Mouse (Mus musculus): ENCODE data around the gene Tecta. TPM values are rescaled to one million over a fixed set of nuclear protein-coding genes. Genes with fewer than 3 reads are reported as not detected.

The Tecta gene
- total RNA-seq (2012; rRNA removed) = 0.05 and 0.09 TPM in 2 replicates

DNA sequence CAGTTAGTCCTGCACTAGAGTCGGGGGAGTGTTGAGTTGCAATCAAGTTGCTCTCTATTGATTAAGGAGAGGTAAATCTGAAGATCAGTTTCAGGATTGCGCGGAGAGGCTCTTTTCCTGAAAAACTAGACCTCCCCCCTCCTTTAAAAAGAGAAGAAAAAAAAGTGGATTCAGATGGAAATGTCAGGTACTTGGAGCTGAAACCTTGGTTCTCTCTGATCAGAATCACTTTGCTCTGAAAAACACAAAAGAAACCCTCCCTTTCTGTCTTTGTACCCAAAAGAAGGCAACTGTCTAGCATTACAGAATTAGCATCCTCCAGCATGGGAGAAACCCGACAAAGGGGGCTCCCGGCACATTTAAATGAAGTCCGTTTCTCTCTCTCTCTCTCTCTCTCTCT lies at the start of gene Tecta:
Gene Tecta, minus strand, starts transcription at position 101 of the 400 bp plus-strand sequence.
- TF ChIP-seq ZNF384 (IDR thresholded peaks at IDR 0.05; ENCODE audit: low read depth, low read length) = no peak
- no peak for TF ChIP-seq HCFC1 (IDR thresholded peaks at IDR 0.05; ENCODE audit: borderline replicate concordance, insufficient read depth, low read length)
- no peak for TF ChIP-seq MAFK (IDR thresholded peaks at IDR 0.05; ENCODE audit: insufficient read depth, low read depth, low read length)
- no peak for TF ChIP-seq CHD2 (IDR thresholded peaks at IDR 0.05; ENCODE audit: low read depth, low read length)
- no peak for TF ChIP-seq ZC3H11A (IDR thresholded peaks at IDR 0.05; ENCODE audit: borderline replicate concordance, low read depth, low read length)
- DNase-seq (ENCODE audit: low read depth, low spot score) = no peak
- Histone ChIP-seq H3K4me3 (ENCODE audit: insufficient read depth in 1 of 2, low read depth in 1 of 2, low read length in 2 of 2, poor library complexity in 1 of 2, severe bottlenecking in 1 of 2) (no peak within 1 kb of the TSS), H3K9ac (ENCODE audit: insufficient read depth, low read depth, low read length, poor library complexity, severe bottlenecking) (no peak within 1 kb of the TSS), H3K9me3 (ENCODE audit: control insufficient read depth, insufficient read depth, low read depth, low read length) (no peaks in the 10 kb centered on the region), H3K4me1 (ENCODE audit: control insufficient read depth in 2 of 2, insufficient read depth in 2 of 2, low read length in 2 of 2, poor library complexity in 1 of 2) (no peaks in the 10 kb centered on the region), H3K36me3 (ENCODE audit: control insufficient read depth, insufficient read depth, low read length, poor library complexity, severe bottlenecking) (no peaks in the 10 kb centered on the region), H3K27ac (ENCODE audit: insufficient read depth, low read depth, low read length, poor library complexity, severe bottlenecking) (no peak within 1 kb of the TSS)
- in situ Hi-C loops (cut with MboI; ENCODE audit: low sequenced_read_pairs in 2 of 2, unreplicated experiment in 2 of 2) = no loop called here

DNA sequence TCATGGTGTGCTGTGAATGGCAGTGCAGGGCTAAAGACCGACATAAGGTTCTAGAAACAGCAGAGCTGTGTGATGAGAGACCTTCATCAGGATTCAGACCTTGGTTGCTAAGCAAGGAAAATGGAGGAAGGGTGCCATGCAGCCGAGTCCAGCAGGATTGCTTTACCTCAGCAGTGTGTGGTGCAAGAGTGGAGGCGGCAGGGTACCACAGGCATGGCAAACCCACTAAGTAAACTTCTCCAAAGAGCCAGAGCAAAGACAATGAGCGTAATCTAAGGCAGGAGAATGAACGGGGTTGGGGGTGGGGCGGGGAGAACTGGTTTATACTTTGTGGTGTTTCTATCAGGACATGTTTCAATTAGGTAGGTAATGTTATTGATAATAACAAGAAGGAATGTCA lies 49.3 kb upstream of the Tecta start:
- Histone ChIP-seq H3K27ac (ENCODE audit: insufficient read depth, low read depth, low read length, poor library complexity, severe bottlenecking) (no peak overlapping the region), H3K4me3 (ENCODE audit: insufficient read depth in 1 of 2, low read depth in 1 of 2, low read length in 2 of 2, poor library complexity in 1 of 2, severe bottlenecking in 1 of 2) (no peak overlapping the region), H3K9me3 (ENCODE audit: control insufficient read depth, insufficient read depth, low read depth, low read length) (no peaks in the 10 kb centered on the region), H3K4me1 (ENCODE audit: control insufficient read depth in 2 of 2, insufficient read depth in 2 of 2, low read length in 2 of 2, poor library complexity in 1 of 2) (no peaks in the 10 kb centered on the region), H3K9ac (ENCODE audit: insufficient read depth, low read depth, low read length, poor library complexity, severe bottlenecking) (no peak overlapping the region), H3K36me3 (ENCODE audit: control insufficient read depth, insufficient read depth, low read length, poor library complexity, severe bottlenecking) (peaks cover 19% of the 10 kb centered on the region)
- in situ Hi-C loops (cut with MboI; ENCODE audit: low sequenced_read_pairs in 2 of 2, unreplicated experiment in 2 of 2) = no loop called here
- no peak for DNase-seq (ENCODE audit: low read depth, low spot score)
- TF ChIP-seq HCFC1 (IDR thresholded peaks at IDR 0.05; ENCODE audit: borderline replicate concordance, insufficient read depth, low read length) = no peak
- TF ChIP-seq CHD2 (IDR thresholded peaks at IDR 0.05; ENCODE audit: low read depth, low read length) = no peak
- TF ChIP-seq MAFK (IDR thresholded peaks at IDR 0.05; ENCODE audit: insufficient read depth, low read depth, low read length) = no peak
- TF ChIP-seq ZC3H11A (IDR thresholded peaks at IDR 0.05; ENCODE audit: borderline replicate concordance, low read depth, low read length) = no peak
- TF ChIP-seq ZNF384 (IDR thresholded peaks at IDR 0.05; ENCODE audit: low read depth, low read length) = no peak

DNA sequence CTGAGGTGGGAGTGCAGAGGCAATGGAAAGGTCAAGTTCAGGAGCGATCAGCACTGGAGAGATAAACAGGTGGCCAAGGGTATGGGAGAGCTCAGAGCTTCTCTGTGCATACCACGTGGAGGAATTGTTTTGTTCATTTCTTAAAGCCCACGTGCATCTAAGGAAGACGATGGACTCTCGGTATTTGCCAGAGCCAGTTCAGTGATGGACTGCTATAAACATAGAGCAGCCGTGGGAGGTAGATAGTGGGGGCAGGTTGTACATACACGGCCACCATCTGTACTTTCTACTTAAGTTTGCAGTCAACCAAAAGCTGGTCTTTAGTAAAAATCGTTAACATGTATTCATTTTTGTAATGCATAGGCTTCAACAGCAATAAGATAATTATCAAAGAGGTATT lies 42.4 kb upstream of the Tecta start:
- Histone ChIP-seq H3K36me3 (ENCODE audit: control insufficient read depth, insufficient read depth, low read length, poor library complexity, severe bottlenecking) (peaks cover 25% of the 10 kb centered on the region; the same call in 1 of the 2 replicates), H3K27ac (ENCODE audit: insufficient read depth, low read depth, low read length, poor library complexity, severe bottlenecking) (no peak overlapping the region), H3K9me3 (ENCODE audit: control insufficient read depth, insufficient read depth, low read depth, low read length) (no peaks in the 10 kb centered on the region), H3K4me1 (ENCODE audit: control insufficient read depth in 2 of 2, insufficient read depth in 2 of 2, low read length in 2 of 2, poor library complexity in 1 of 2) (peaks cover 0 to 13% of the 10 kb centered on the region in 2 experiments; a peak in 2 of 4 replicates), H3K4me3 (ENCODE audit: insufficient read depth in 1 of 2, low read depth in 1 of 2, low read length in 2 of 2, poor library complexity in 1 of 2, severe bottlenecking in 1 of 2) (no peak overlapping the region), H3K9ac (ENCODE audit: insufficient read depth, low read depth, low read length, poor library complexity, severe bottlenecking) (no peak overlapping the region)
- TF ChIP-seq ZNF384 (IDR thresholded peaks at IDR 0.05; ENCODE audit: low read depth, low read length) (no peak), ZC3H11A (IDR thresholded peaks at IDR 0.05; ENCODE audit: borderline replicate concordance, low read depth, low read length) (no peak), MAFK (IDR thresholded peaks at IDR 0.05; ENCODE audit: insufficient read depth, low read depth, low read length) (no peak), CHD2 (IDR thresholded peaks at IDR 0.05; ENCODE audit: low read depth, low read length) (no peak), HCFC1 (IDR thresholded peaks at IDR 0.05; ENCODE audit: borderline replicate concordance, insufficient read depth, low read length) (no peak)
- in situ Hi-C loops (cut with MboI; ENCODE audit: low sequenced_read_pairs in 2 of 2, unreplicated experiment in 2 of 2) = no loop called here
- DNase-seq (ENCODE audit: low read depth, low spot score) = no peak

DNA sequence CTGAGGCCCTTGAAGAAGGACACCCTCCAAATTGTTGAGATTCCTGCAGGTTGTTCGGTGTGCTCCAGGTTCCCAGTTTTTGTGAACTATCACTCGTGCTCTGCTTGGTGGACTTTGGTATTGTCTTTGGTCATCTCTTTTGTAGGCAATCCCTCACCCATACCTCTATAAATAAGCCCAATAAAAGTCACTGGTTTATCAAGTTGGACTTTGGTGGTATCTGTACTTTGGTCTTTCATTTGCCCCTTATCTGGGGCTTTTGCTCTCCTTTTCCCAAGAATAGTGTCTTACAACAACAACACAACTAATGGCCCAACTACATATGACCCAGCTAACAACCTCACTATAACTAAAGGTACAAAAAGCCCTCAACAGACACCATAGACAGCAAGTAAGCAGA lies 41.5 kb upstream of the Tecta start:
- H3K27ac ChIP-seq (ENCODE audit: insufficient read depth, low read depth, low read length, poor library complexity, severe bottlenecking) = no peak overlapping the region
- H3K36me3 ChIP-seq (ENCODE audit: control insufficient read depth, insufficient read depth, low read length, poor library complexity, severe bottlenecking) = peaks cover 31% of the 10 kb centered on the region
- in situ Hi-C loops (cut with MboI; ENCODE audit: low sequenced_read_pairs in 2 of 2, unreplicated experiment in 2 of 2) = no loop called here
- H3K9me3 ChIP-seq (ENCODE audit: control insufficient read depth, insufficient read depth, low read depth, low read length) = no peaks in the 10 kb centered on the region
- no peak overlapping the region for H3K9ac ChIP-seq (ENCODE audit: insufficient read depth, low read depth, low read length, poor library complexity, severe bottlenecking)
- no peak for DNase-seq (ENCODE audit: low read depth, low spot score)
- H3K4me1 ChIP-seq (ENCODE audit: control insufficient read depth in 2 of 2, insufficient read depth in 2 of 2, low read length in 2 of 2, poor library complexity in 1 of 2) = peaks cover 0 to 13% of the 10 kb centered on the region in 2 experiments; a peak in 2 of 4 replicates
- no peak overlapping the region for H3K4me3 ChIP-seq (ENCODE audit: insufficient read depth in 1 of 2, low read depth in 1 of 2, low read length in 2 of 2, poor library complexity in 1 of 2, severe bottlenecking in 1 of 2)
- TF ChIP-seq HCFC1 (IDR thresholded peaks at IDR 0.05; ENCODE audit: borderline replicate concordance, insufficient read depth, low read length) = no peak
- no peak for TF ChIP-seq ZC3H11A (IDR thresholded peaks at IDR 0.05; ENCODE audit: borderline replicate concordance, low read depth, low read length)
- TF ChIP-seq CHD2 (IDR thresholded peaks at IDR 0.05; ENCODE audit: low read depth, low read length) = no peak
- no peak for TF ChIP-seq MAFK (IDR thresholded peaks at IDR 0.05; ENCODE audit: insufficient read depth, low read depth, low read length)
- TF ChIP-seq ZNF384 (IDR thresholded peaks at IDR 0.05; ENCODE audit: low read depth, low read length) = no peak
